Mouse (Mus musculus) spleen, adult 2 months (tissue): ENCODE measurements at regions not wholly inside any gene's neighbourhood (a gene's known extent, or its start where the extent isn't known, plus 50 kb on each side); places are given as distances from the start of the nearest gene placed in this dataset.
"Not testable (repeated sequence)": the region's sequence is repeated elsewhere in the genome, so short reads cannot be mapped to it uniquely, and the experiment has no call there.

Experiments
- DNase-seq, 2 experiments: peaks; one replicate each; pipeline versions ENCODE4 v3.0.0 to v3.0.0-alpha.2; 2012 to 2021; ENCODE audit warnings: low spot score in 2 of 2, low read depth in 1 of 2
- H3K27ac ChIP-seq: fragments of 200-500 bp; 2 replicates; pipeline ENCODE4 v1.5.1; 2012; ENCODE audit warnings: low read length, inconsistent platforms; ENCODE audit not compliant: insufficient read depth
- H3K27me3 ChIP-seq: fragments of 200-500 bp; 2 replicates; pipeline ENCODE4 v1.6.1; 2012; ENCODE audit warnings: mild to moderate bottlenecking, moderate library complexity, low read length, inconsistent platforms; ENCODE audit not compliant: control insufficient read depth, insufficient read depth
- H3K36me3 ChIP-seq: fragments of 200-500 bp; 2 replicates; pipeline ENCODE4 v1.6.1; 2012; ENCODE audit warnings: mild to moderate bottlenecking, low read length, inconsistent platforms; ENCODE audit not compliant: control insufficient read depth, insufficient read depth
- H3K4me1 ChIP-seq: fragments of 200-500 bp; 2 replicates; pipeline ENCODE4 v1.6.1; 2011; ENCODE audit warnings: inconsistent platforms; ENCODE audit not compliant: control insufficient read depth, insufficient read depth, insufficient read length
- H3K4me3 ChIP-seq: fragments of 200-500 bp; 2 replicates; pipeline ENCODE4 v1.5.1; 2011; ENCODE audit warnings: mild to moderate bottlenecking, inconsistent platforms; ENCODE audit not compliant: insufficient read depth, insufficient read length; ENCODE audit errors: extremely low read depth
- CTCF ChIP-seq: fragments of 200-500 bp; IDR thresholded peaks from 2 replicates; pipeline ENCODE4 v1.5.1; 2011; ENCODE audit warnings: mild to moderate bottlenecking, inconsistent platforms; ENCODE audit not compliant: insufficient read depth, insufficient read length, insufficient replicate concordance; ENCODE audit errors: extremely low read depth
- POLR2A ChIP-seq: fragments of 200-500 bp; IDR thresholded peaks from 2 replicates; pipeline ENCODE4 v1.6.1; 2011; ENCODE audit warnings: low read depth, low read length, inconsistent platforms
- WGBS: fragments of 180-500 bp; shearing (Covaris S2); methylation state at CpG from one replicate; pipeline ENCODE4 v1.1.7; 2018; 5-methylcytosine and 5-hydroxymethylcytosine counted together

- H3K27ac ChIP-seq: no peak overlapping the region
- no peaks in the 10 kb centered on the region for H3K4me1 ChIP-seq
- H3K4me3 ChIP-seq: no peak overlapping the region
- no peaks in the 10 kb centered on the region for H3K36me3 ChIP-seq
- H3K27me3 ChIP-seq: no peaks in the 10 kb centered on the region
- no peak for DNase-seq
- TF ChIP-seq POLR2A (no peak), CTCF (no peak)
- 90% methylated on average over 2 of the region's 2 CpGs for WGBS
These were observed 776.2 kb downstream of the Diaph2 start for GRCm38 (mm10) chrX:130525770-130526169.

DNA sequence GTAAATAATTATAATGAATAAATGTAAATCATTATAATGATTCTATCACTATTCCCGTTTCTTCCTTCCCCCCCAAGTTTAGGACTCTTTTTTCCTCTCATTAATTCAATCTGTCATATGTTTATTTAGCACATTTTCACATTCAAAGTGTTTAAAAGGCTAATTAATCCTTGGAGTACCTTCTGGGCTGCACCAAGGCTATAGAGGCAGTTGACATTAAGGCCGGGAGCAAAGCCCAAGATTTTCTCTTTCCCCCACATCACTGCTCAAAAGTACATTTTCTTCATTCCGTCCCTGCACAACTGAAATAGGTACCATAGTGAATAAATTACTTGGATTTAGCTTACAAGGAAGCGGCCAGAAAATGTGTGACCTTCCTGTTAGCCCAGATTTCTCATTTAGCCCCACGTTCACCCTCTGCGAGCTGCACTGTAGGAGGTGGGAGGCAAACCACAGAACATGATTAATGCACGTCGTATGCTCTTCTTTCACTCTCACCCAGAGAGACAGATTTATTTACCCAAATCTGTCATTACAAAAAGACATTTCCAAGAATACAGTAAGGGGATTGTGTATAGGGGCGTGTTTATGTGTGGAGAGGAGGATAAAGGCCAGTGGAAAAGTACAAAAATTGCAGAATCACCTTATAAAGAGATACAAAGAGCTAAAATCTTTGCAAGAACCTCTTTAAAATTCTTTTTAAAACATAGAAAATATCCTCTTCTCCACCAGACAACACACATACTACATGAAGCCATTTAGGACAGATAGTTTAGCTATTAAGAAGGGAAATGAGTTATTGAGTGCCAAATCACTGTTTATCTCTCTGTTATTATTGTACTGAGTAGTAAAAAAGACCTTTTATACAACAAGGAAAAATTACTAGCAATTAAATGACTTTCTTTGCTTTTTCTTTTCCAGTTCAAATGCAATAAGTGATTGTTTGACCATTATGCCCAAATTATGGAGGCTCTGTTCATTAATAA, 783.9 kb downstream of the Diaph2 start:
- Histone ChIP-seq H3K27me3 (no peaks in the 10 kb centered on the region), H3K36me3 (no peaks in the 10 kb centered on the region), H3K27ac (no peak overlapping the region), H3K4me1 (no peaks in the 10 kb centered on the region), H3K4me3 (no peak overlapping the region)
- no peak for DNase-seq
- TF ChIP-seq POLR2A: no peak
- no peak for TF ChIP-seq CTCF
- 63% methylated on average over 9 of the region's 9 CpGs for WGBS

GRCm38 (mm10) chrX:130538771-130539170, 789.2 kb downstream of the Diaph2 start:
- 85% methylated on average over 7 of the region's 8 CpGs for WGBS
- not testable (repeated sequence) for H3K4me1 ChIP-seq, H3K4me3 ChIP-seq, DNase-seq, H3K27me3 ChIP-seq, H3K36me3 ChIP-seq, H3K27ac ChIP-seq

- 85% methylated on average over 5 of the region's 5 CpGs for WGBS
- Histone ChIP-seq H3K4me3 (no peak overlapping the region), H3K4me1 (peaks cover 2% of the 10 kb centered on the region; the same call in 1 of the 2 replicates), H3K36me3 (no peaks in the 10 kb centered on the region), H3K27ac (no peak overlapping the region), H3K27me3 (no peaks in the 10 kb centered on the region)
- no peak for TF ChIP-seq POLR2A
- no peak for TF ChIP-seq CTCF
- DNase-seq: no peak
These were observed 798.5 kb downstream of the Diaph2 start for GRCm38 (mm10) chrX:130548001-130548400.

DNA sequence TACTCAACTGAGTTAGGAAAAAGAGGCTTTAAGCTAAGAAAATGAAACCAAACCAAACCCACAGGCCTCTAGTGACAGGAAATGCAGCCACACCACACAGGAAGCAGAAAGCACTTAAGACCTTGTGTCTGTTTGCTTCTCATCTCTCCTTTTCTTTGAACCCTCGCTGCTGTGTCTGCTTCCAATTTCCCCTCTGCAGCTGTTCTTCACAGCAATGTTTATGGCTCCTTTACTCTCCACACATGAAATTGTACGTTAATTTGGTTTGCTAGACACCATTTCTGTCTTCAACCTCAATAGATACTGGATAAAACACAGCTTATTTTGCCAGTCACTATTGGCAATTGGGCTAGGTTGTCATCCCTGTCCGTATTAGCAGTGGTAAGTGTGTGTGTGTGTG, 799.7 kb downstream of the Diaph2 start:
- Histone ChIP-seq H3K27me3 (no peaks in the 10 kb centered on the region), H3K36me3 (no peaks in the 10 kb centered on the region), H3K4me1 (peaks cover 2% of the 10 kb centered on the region; the same call in 1 of the 2 replicates), H3K27ac (peak overlapping the region; percentile 82), H3K4me3 (no peak overlapping the region)
- peak; percentile 18 to 54 for DNase-seq
- no peak for TF ChIP-seq CTCF
- TF ChIP-seq POLR2A: no peak
- 20% methylated on average over 3 of the region's 3 CpGs for WGBS

DNA sequence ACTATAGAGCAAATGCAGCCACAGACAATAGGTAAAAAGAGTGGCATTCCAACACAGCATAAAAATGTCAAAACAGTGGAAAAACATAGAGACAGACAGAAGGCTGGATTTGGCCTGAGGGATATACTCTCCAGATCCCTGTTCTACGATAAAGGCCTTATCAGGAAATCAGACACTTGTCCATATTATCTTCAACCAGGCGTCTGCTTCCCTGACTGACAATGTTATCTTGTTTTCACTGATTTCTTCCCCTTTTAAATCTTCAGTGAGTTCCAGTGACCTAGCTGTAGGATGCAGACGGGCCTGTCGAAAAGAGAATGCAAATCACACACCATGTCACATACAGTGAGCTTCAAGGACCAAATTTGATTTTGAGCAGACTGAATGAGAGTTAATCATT, 800.4 kb downstream of the Diaph2 start:
- Histone ChIP-seq H3K4me3 (no peak overlapping the region), H3K27me3 (no peaks in the 10 kb centered on the region), H3K27ac (peak overlapping the region; percentile 82; the same call in 1 of the 2 replicates), H3K4me1 (peaks cover 2% of the 10 kb centered on the region; the same call in 1 of the 2 replicates), H3K36me3 (no peaks in the 10 kb centered on the region)
- DNase-seq: no peak
- TF ChIP-seq CTCF (no peak), POLR2A (no peak)
- WGBS: 47% methylated on average over 4 of the region's 4 CpGs

- no peak overlapping the region for H3K4me3 ChIP-seq
These were observed 807.7 kb downstream of the Diaph2 start for GRCm38 (mm10) chrX:130557251-130557650.

More at GRCm38 (mm10) chrX:130557251-130557650, 807.7 kb downstream of the Diaph2 start:
- no peaks in the 10 kb centered on the region for H3K4me1 ChIP-seq
- DNase-seq: no peak
- H3K36me3 ChIP-seq: no peaks in the 10 kb centered on the region
- H3K27ac ChIP-seq: no peak overlapping the region
- no peak for TF ChIP-seq CTCF
- no peak for TF ChIP-seq POLR2A
- no peaks in the 10 kb centered on the region for H3K27me3 ChIP-seq
